Mouse (Mus musculus) forebrain, embryonic 16.5 days (tissue): ENCODE data around the gene Specc1. TPM values are rescaled to one million over a fixed set of nuclear protein-coding genes. Genes with fewer than 3 reads are reported as not detected.

Source experiments
- ATAC-seq: fragments of 200-750 bp; cut with Nextera tagmentation; 2 replicates; pipeline ENCODE4 v1.8.0; 2017; ENCODE audit warnings: mild to moderate bottlenecking, moderate library complexity
- H3K27ac ChIP-seq: fragments of 300-500 bp; sonication (generic); 2 replicates; pipeline ENCODE4 v1.5.1; 2014; ENCODE audit warnings: low read length, control low read depth
- H3K27me3 ChIP-seq: fragments of 300-500 bp; sonication (generic); replicated peaks from 2 replicates; pipeline ENCODE4 v1.6.1; 2014; ENCODE audit warnings: low read length; ENCODE audit not compliant: control insufficient read depth, insufficient read depth
- H3K36me3 ChIP-seq: fragments of 300-500 bp; sonication (generic); 2 replicates; pipeline ENCODE4 v1.6.1; 2014; ENCODE audit not compliant: control insufficient read depth, insufficient read depth
- H3K4me1 ChIP-seq: fragments of 300-500 bp; sonication (generic); replicated peaks from 2 replicates; pipeline ENCODE4 v1.6.1; 2014; ENCODE audit warnings: low read length; ENCODE audit not compliant: control insufficient read depth, insufficient read depth
- H3K4me2 ChIP-seq: fragments of 300-500 bp; sonication (generic); 2 replicates; pipeline ENCODE4 v1.6.1; 2014; ENCODE audit warnings: mild to moderate bottlenecking, low read length, control low read depth
- H3K4me3 ChIP-seq: fragments of 300-500 bp; sonication (generic); replicated peaks from 2 replicates; pipeline ENCODE4 v1.5.1; 2014; ENCODE audit warnings: mild to moderate bottlenecking, low read length, control low read depth
- H3K9ac ChIP-seq: fragments of 300-500 bp; sonication (generic); replicated peaks from 2 replicates; pipeline ENCODE4 v1.6.1; 2014; ENCODE audit warnings: low read depth, low read length, control low read depth
- H3K9me3 ChIP-seq: fragments of 300-500 bp; sonication (generic); 2 replicates; pipeline ENCODE4 v1.6.1; 2016; ENCODE audit warnings: low read length; ENCODE audit not compliant: control insufficient read depth
- WGBS: fragments of 180-500 bp; shearing (Covaris S2); extraction: QIAGEN DNeasy Blood & Tissue Kit; methylation state at CpG from one replicate; pipeline ENCODE4 v1.1.7; 2014; 5-methylcytosine and 5-hydroxymethylcytosine counted together
- polyA plus RNA-seq: library from polyadenylated mRNA; unstranded; fragments of >200 nt; fragmentation: Nextera tagmentation; extraction: Ambion mirVana; gene quantifications from 2 replicates; pipeline ENCODE4 v1.2.1, GENCODE M21; 2015

Gene Specc1
- polyA plus RNA-seq, 1 experiment from 2014 or later = 9.4 TPM

- WGBS = 92% methylated on average over 1 of the region's 1 CpGs
- no peak overlapping the region for H3K4me3 ChIP-seq
- H3K4me1 ChIP-seq = no peaks in the 10 kb centered on the region
- H3K9me3 ChIP-seq = no peaks in the 10 kb centered on the region
- no peak overlapping the region for H3K27ac ChIP-seq
- H3K9ac ChIP-seq = no peak overlapping the region
- H3K36me3 ChIP-seq = no peaks in the 10 kb centered on the region
- no peaks in the 10 kb centered on the region for H3K27me3 ChIP-seq
- no peak for ATAC-seq
- no peak overlapping the region for H3K4me2 ChIP-seq
These were observed 246.1 kb downstream of the Specc1 start for GRCm38 (mm10) chr11:62202645-62203044.

- no peak overlapping the region for H3K4me2 ChIP-seq
- no peak overlapping the region for H3K27ac ChIP-seq
- no peak overlapping the region for H3K4me3 ChIP-seq
- no peak overlapping the region for H3K9ac ChIP-seq
- no peaks in the 10 kb centered on the region for H3K36me3 ChIP-seq
- H3K4me1 ChIP-seq = 0 out of 2 replicates have a peak, but pooled peaks cover 3% of the 10 kb centered on the region
- ATAC-seq = no peak
- H3K27me3 ChIP-seq = no peaks in the 10 kb centered on the region
- WGBS = 31% methylated on average over 2 of the region's 2 CpGs
- H3K9me3 ChIP-seq = no peaks in the 10 kb centered on the region
These were observed 252.5 kb downstream of the Specc1 start for GRCm38 (mm10) chr11:62209111-62209510.

- 0 out of 2 replicates have a peak, but pooled peaks cover 3% of the 10 kb centered on the region for H3K4me1 ChIP-seq
- no peaks in the 10 kb centered on the region for H3K27me3 ChIP-seq
- no peak overlapping the region for H3K9ac ChIP-seq
- 51% methylated on average over 4 of the region's 4 CpGs for WGBS
- no peak for ATAC-seq
- H3K4me3 ChIP-seq = no peak overlapping the region
- H3K9me3 ChIP-seq = no peaks in the 10 kb centered on the region
- H3K27ac ChIP-seq = no peak overlapping the region
- no peaks in the 10 kb centered on the region for H3K36me3 ChIP-seq
- no peak overlapping the region for H3K4me2 ChIP-seq
These were observed 253.3 kb downstream of the Specc1 start for GRCm38 (mm10) chr11:62209891-62210290.

GRCm38 (mm10) chr11:62213384-62213989, 256.9 kb downstream of the Specc1 start:
- Histone ChIP-seq H3K4me1 (0 out of 2 replicates have a peak, but pooled peaks cover 3% of the 10 kb centered on the region), H3K9me3 (no peaks in the 10 kb centered on the region), H3K36me3 (no peaks in the 10 kb centered on the region), H3K4me3 (no peak overlapping the region), H3K9ac (no peak overlapping the region), H3K4me2 (no peak overlapping the region), H3K27ac (no peak overlapping the region), H3K27me3 (no peaks in the 10 kb centered on the region)
- 93% methylated on average over 12 of the region's 12 CpGs for WGBS
- ATAC-seq = no peak

- no peaks in the 10 kb centered on the region for H3K4me1 ChIP-seq
These were observed 258.5 kb downstream of the Specc1 start for GRCm38 (mm10) chr11:62215107-62215506.

GRCm38 (mm10) chr11:62217751-62218150, 261.2 kb downstream of the Specc1 start:
- WGBS = 60% methylated on average over 6 of the region's 6 CpGs
- Histone ChIP-seq H3K4me3 (no peak overlapping the region), H3K27ac (no peak overlapping the region), H3K36me3 (no peaks in the 10 kb centered on the region), H3K4me2 (no peak overlapping the region), H3K9me3 (no peaks in the 10 kb centered on the region), H3K27me3 (no peaks in the 10 kb centered on the region), H3K9ac (no peak overlapping the region), H3K4me1 (no peaks in the 10 kb centered on the region)
- ATAC-seq = no peak

More at GRCm38 (mm10) chr11:62215107-62215506, 258.5 kb downstream of the Specc1 start:
- H3K4me3 ChIP-seq = no peak overlapping the region
- H3K4me2 ChIP-seq = no peak overlapping the region
- no peaks in the 10 kb centered on the region for H3K9me3 ChIP-seq
- no peaks in the 10 kb centered on the region for H3K27me3 ChIP-seq
- H3K9ac ChIP-seq = no peak overlapping the region
- 40% methylated on average over 2 of the region's 2 CpGs for WGBS
- no peak overlapping the region for H3K27ac ChIP-seq
- H3K36me3 ChIP-seq = no peaks in the 10 kb centered on the region
- ATAC-seq = no peak

GRCm38 (mm10) chr11:62220756-62221510, 264.4 kb downstream of the Specc1 start:
- H3K36me3 ChIP-seq = no peaks in the 10 kb centered on the region
- H3K27me3 ChIP-seq = no peaks in the 10 kb centered on the region
- H3K9ac ChIP-seq = no peak overlapping the region
- 82% methylated on average over 7 of the region's 7 CpGs for WGBS
- no peaks in the 10 kb centered on the region for H3K4me1 ChIP-seq
- no peak overlapping the region for H3K27ac ChIP-seq
- no peak overlapping the region for H3K4me2 ChIP-seq
- no peak overlapping the region for H3K4me3 ChIP-seq
- no peak for ATAC-seq
- H3K9me3 ChIP-seq = no peaks in the 10 kb centered on the region

GRCm38 (mm10) chr11:62223416-62223815, 266.9 kb downstream of the Specc1 start:
- no peak for ATAC-seq
- H3K9ac ChIP-seq = no peak overlapping the region
- no peaks in the 10 kb centered on the region for H3K27me3 ChIP-seq
- no peaks in the 10 kb centered on the region for H3K9me3 ChIP-seq
- no peak overlapping the region for H3K4me3 ChIP-seq
- H3K4me1 ChIP-seq = no peaks in the 10 kb centered on the region
- no peak overlapping the region for H3K27ac ChIP-seq
- no peak overlapping the region for H3K4me2 ChIP-seq
- no peaks in the 10 kb centered on the region for H3K36me3 ChIP-seq
- WGBS = 91% methylated on average over 5 of the region's 5 CpGs

GRCm38 (mm10) chr11:62223962-62224361, 267.4 kb downstream of the Specc1 start:
- H3K27ac ChIP-seq = no peak overlapping the region
- no peaks in the 10 kb centered on the region for H3K27me3 ChIP-seq
- no peaks in the 10 kb centered on the region for H3K4me1 ChIP-seq
- ATAC-seq = no peak
- H3K9me3 ChIP-seq = no peaks in the 10 kb centered on the region
- no peak overlapping the region for H3K4me3 ChIP-seq
- H3K36me3 ChIP-seq = no peaks in the 10 kb centered on the region
- WGBS = 94% methylated on average over 7 of the region's 7 CpGs
- H3K4me2 ChIP-seq = no peak overlapping the region
- H3K9ac ChIP-seq = no peak overlapping the region
